Mouse (Mus musculus) E14TG2a.4 (cell line): ENCODE measurements around the gene Sgpl1.

ENCODE experiments used
- CTCF ChIP-seq: conservative IDR thresholded peaks from 2 replicates; pipeline ENCODE4 v1.5.1; 2014; ENCODE audit warnings: low read length
- POU5F1 ChIP-seq: IDR thresholded peaks from 2 replicates; pipeline ENCODE4 v1.6.1; 2014; ENCODE audit warnings: low read length, borderline replicate concordance

- no peak for TF ChIP-seq CTCF
- no peak for TF ChIP-seq POU5F1
Measured at GRCm38 (mm10) chr10:61137567-61137966, 9.9 kb downstream of the Sgpl1 start.
